Mouse (Mus musculus): ENCODE measurements around the gene Rsf1. TPM values are rescaled to one million over a fixed set of nuclear protein-coding genes. Genes with fewer than 3 reads are reported as not detected.

Rsf1 gene
- polyA plus RNA-seq (2017; shearing (Covaris generic)), result 50.3 TPM

DNA sequence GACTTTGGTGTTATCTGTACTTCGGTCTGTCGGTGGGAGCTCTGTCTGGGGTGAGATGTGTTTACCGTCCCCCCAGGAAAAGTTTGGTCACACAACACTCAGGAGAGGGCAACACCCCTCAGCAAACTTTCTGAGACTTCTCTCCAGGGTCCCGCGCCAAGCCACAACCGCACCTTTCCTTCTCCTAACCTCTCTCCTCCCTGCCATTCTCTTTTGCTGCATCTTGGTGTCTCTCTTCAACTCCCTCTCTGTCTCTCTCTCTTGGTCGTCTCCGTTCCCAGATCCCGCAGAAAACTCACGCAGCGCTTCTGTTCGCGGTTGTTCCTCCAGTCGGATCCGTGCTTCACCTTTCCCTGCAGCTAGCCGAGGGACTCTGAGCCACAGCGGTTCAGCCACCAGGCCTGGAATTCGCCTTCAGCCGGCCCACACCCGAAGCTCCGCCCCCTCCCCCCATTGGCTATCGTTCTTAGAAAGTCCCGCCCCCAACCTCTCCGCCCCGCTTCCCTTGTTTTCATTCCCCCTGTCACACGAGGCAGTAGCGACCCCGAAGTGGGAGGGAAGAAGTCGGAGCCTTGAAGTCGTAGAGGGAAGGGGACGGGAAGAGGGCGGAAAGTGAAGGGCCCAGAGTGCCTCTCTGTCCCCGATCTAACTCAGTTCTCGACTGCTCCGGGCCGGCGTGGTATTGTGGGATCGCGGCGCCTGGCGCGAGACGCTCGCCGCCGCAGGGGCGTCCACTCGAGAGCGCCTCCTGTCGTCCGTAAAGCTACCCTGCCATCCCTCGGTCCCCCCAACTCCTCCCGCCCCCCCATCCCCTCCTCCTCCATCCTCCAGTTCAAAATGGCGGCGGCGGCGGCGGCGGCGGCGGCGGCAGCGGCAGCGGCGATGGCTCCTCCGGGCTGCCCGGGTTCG, at the start of gene Rsf1, which contains the start of gene Aamdc:
Rsf1 (plus strand) TSS at position 823 of the 909 bp plus-strand sequence.
Aamdc (minus strand) TSS at position 431 of the 909 bp plus-strand sequence.

GRCm38 (mm10) chr7:97696506-97697254, 117.0 kb downstream of the Rsf1 start, which contains the start of gene Clns1a:
TSS of gene Clns1a (plus strand) at chr7:97696634.

DNA sequence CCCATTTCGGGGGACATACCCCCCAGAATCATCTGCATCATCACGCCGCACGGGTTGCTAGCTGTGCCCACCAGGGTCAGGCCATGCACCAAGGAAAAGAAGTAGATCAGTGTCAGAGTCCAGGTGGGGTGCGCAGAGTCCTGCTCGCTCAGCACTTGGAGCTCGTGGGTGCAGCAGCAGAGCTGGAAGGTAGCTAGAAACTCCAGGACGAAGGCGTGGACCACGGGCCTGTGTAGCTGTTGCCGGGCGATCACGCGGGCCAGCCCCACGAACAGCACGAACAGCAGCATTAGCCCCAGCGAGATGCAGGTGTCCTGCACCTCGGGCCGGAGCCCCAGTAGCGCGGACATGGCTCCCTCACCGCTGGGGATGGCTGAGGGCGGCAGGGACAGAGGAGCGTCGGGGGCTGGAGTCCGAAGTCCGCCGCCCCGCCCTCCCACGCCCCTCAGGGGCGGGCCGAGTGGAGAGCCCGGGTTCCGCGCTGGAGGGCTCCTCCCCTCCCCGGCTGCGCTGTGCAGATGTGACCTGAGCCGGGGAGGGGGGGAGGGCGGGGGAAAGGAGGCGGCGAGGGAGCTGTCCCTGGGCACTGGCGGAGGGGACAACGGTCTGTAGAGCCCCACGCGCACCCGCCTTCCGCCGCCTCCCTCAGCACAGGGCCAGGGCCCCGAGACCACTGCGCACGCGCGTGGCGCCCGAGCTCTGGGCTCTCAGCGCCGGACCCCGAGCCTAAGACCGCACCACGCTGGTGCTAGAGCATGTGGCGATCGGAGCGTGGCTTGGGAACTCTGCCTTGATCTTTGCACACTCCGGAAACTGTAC, 158.2 kb downstream of the Rsf1 start, which contains the start of gene Aqp11:
Aqp11 (minus strand) TSS at position 652 of the 819 bp plus-strand sequence.

Other genes with a start within 250 kb of the Rsf1 start
- gene Usp35, start 247.9 kb upstream of the Rsf1 start, polyA plus RNA-seq (2017; shearing (Covaris generic)), result 4.3 TPM
- gene Kctd21, start 247.6 kb upstream of the Rsf1 start, polyA plus RNA-seq (2017; shearing (Covaris generic)), result 3.2 TPM
- gene Alg8, start 208.3 kb upstream of the Rsf1 start, polyA plus RNA-seq (2017; shearing (Covaris generic)), result 18.1 TPM
- 165 TPM for gene Ndufc2, start 179.9 kb upstream of the Rsf1 start, polyA plus RNA-seq (2017; shearing (Covaris generic))
- not detected for gene Thrsp, start 162.2 kb upstream of the Rsf1 start, polyA plus RNA-seq (2017; shearing (Covaris generic))
- gene Kctd14, start 128.6 kb upstream of the Rsf1 start, polyA plus RNA-seq (2017; shearing (Covaris generic)), result 0.61 TPM
- gene Ints4, start 98.9 kb upstream of the Rsf1 start, polyA plus RNA-seq (2017; shearing (Covaris generic)), result 48.5 TPM
- gene Aamdc, start 392 bp upstream of the Rsf1 start, polyA plus RNA-seq (2017; shearing (Covaris generic)), result 47.4 TPM
- gene Clns1a, start 116.7 kb downstream of the Rsf1 start, polyA plus RNA-seq (2017; shearing (Covaris generic)), result 127 TPM
- gene Aqp11, start 158.4 kb downstream of the Rsf1 start, polyA plus RNA-seq (2017; shearing (Covaris generic)), result 1.8 TPM
- gene Pak1, start 208.7 kb downstream of the Rsf1 start, polyA plus RNA-seq (2017; shearing (Covaris generic)), result 6.8 TPM

Data from CD4-positive, CD25-positive, alpha-beta regulatory T cell (primary cell).